Mouse (Mus musculus) embryonic stem cell, embryonic (primary cell): ENCODE measurements around the gene Strn4.

Source experiments
- CTCF ChIA-PET, 4 experiments: fragments of 300-600 bp in 2 of 4; fragments of 350-600 bp in 2 of 4; sonication (Branson Sonifier 250); formaldehyde crosslinking; loops; one replicate each; lab custom pipeline; 2022; ENCODE audit warnings: inconsistent platforms in 2 of 4; lab: Charles Lee
- POLR2A ChIA-PET, 4 experiments: fragments of 300-600 bp in 2 of 4; fragments of 350-600 bp in 2 of 4; sonication (Branson Sonifier 250); formaldehyde crosslinking; loops; one replicate each; lab custom pipeline; 2022; ENCODE audit warnings: antibody characterized with exemption in 4 of 4, inconsistent platforms in 1 of 4; lab: Charles Lee

Strn4 gene

DNA sequence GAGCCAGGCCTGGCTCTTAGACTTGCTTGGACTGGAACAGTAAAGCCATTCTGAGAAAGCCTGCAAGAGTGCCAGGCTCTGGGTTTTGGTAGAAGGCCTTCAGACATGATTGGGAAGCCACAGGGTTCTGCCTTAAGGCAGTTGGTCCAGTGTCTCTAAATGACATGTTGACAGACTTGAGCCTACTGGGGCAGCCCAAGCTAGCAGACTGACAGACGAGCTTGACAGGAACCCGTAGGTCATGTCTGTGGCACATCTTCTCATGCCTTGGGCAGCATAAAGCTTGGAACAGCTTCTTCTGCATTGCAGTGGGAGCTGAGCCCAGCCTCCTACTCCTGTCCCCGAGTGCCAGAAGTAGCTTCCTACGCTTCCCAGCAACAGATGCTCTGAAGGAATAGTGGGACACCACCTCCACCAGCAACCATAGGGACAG is 6.0 kb downstream of the Strn4 start:
- ChIA-PET CTCF (interaction anchor here in 2 of 4 experiments (0.6 to 2.3 kb wide), 5 partner anchors 11 to 32 kb away, joined by 3 to 6 read pairs (median 3); no protein-coding TSS in a partner anchor), POLR2A (interaction anchor here in 3 of 4 experiments (0.6 to 3.4 kb wide), 7 partner anchors 9 to 132 kb away, joined by 3 to 12 read pairs (median 4); no protein-coding TSS in a partner anchor)

DNA sequence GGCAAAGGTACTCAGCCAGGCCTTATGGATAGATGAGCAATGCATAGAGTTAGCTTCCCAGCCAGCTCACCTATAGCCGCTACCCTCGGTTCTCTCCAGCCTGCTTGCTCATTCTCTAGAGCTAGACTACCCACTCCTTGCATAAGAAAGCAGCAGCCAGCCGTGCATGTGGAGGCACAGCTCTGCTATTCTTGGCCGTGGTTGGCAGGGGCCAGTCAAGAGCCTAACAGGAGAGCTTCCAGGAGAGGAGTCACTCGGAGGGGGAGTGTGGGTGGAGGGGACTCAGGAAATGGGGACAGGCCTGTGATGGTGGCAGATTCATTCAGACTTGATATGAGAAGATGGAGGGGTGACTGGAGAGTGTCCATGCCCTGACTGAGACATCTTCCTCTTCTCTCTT is 8.0 kb downstream of the Strn4 start:
- CTCF ChIA-PET, result interaction anchor here in 1 of 4 experiments (1.2 to 1.3 kb wide), 2 partner anchors 11 to 18 kb away, joined by 3 read pairs; no protein-coding TSS in a partner anchor
- POLR2A ChIA-PET, result interaction anchor here in 3 of 4 experiments (0.6 to 3.4 kb wide), 4 partner anchors 13 to 229 kb away, joined by 4 to 9 read pairs (median 6); partner anchors contain the start of gene Prkd2 (in 1 of the 3)

DNA sequence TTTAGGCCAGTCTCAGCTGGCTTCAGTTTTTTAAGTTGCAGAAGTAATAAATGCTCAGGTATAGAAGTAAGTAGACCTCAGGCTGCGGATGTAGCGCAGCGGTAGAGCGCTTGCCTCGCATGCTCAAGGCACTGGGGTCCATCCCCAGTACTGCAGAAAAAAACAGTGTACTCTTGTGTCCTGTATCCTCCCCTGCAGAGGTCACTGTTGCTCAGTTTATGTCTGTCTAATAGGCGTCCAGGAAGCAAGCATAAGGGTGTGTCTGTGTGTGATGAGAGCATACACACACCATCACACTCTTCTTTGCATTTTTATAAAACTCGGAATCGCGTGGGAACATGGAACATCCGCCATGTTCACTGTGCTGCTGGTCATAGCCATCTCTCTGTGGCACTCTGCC is 10.1 kb downstream of the Strn4 start:
- CTCF ChIA-PET, result interaction anchor here in 2 of 4 experiments (0.7 to 1.2 kb wide), 3 partner anchors 15 to 66 kb away, joined by 3 to 5 read pairs (median 3); partner anchors contain the start of gene Gng8 (in 1 of the 2)
- POLR2A ChIA-PET, result interaction anchor here in 1 of 4 experiments (1.4 kb wide), 1 partner anchor 42 kb away, joined by 4 read pairs; no protein-coding TSS in a partner anchor

DNA sequence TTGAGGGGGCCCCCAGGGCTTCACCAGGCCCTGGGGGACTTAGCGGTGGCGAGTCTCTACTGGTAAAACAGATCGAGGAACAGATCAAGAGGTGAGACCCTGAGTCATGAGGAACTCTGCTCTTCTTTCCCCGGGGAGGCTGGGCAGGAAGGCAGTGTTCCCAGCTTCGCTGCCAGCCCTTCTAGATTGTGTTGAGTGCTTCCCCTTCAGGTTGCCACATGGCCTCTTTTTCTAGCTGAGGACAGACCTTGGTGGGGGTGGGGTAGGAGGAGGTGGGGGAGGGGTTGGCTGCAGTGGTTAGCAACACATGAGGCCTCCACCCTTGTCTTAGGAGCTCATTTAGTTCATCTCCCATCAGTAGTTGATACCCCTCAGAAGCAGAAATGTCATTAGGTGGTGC is 10.9 kb downstream of the Strn4 start:
- ChIA-PET POLR2A (interaction anchor here in 2 of 4 experiments (0.6 to 1.4 kb wide), 3 partner anchors 17 to 113 kb away, joined by 3 to 4 read pairs (median 3); no protein-coding TSS in a partner anchor), CTCF (interaction anchor here in 2 of 4 experiments (0.7 to 1.2 kb wide), 3 partner anchors 15 to 65 kb away, joined by 3 to 5 read pairs (median 3); partner anchors contain the start of gene Gng8 (in 1 of the 2))

DNA sequence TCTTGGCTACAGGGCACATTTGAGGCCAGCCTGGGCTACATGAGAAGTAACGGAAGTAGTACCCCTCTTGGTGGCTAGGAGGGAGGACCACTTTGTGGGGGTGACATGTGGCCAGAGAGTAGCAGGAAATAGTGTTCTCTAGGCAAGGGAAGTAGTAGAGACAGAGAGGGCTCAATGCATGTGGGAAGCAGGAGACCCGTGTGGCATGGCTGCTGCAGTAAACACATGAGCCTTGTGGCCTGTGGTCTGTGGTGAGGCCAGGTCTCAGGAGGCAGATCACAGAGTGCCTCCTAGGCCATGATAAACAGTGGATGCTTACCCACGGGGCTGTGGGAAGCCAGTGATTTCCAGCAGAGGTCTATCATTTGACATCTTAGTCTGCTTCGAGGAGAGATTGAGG is 11.6 kb downstream of the Strn4 start:
- ChIA-PET POLR2A (interaction anchor here in 3 of 4 experiments (0.6 to 1.4 kb wide), 3 partner anchors 44 to 121 kb away, joined by 3 to 4 read pairs (median 3); no protein-coding TSS in a partner anchor), CTCF (interaction anchor here in 1 of 4 experiments (1.2 kb wide), 1 partner anchor 16 kb away, joined by 5 read pairs; no protein-coding TSS in a partner anchor)

DNA sequence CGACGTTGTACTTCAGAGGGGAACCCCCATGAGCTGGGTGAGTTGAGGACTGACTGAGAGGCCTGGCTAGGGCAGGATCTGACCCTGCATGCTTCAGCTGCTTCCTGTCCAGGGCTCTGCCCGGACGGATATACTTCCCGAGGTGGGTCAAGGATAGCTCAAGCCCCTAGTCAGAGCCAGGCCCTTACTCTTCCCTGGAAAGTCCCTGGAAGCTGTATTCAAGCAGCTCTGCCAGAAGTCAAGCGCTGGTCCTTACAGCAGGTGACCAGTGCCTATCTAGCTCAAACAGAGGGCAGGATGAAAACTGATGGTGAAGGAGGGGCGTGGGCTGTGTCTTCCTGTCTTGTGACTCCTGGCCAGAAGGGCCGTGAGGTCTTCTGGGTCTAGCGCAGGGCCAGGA is 14.8 kb downstream of the Strn4 start:
- POLR2A ChIA-PET, result interaction anchor here in 2 of 4 experiments (0.7 to 1.7 kb wide), 10 partner anchors 9 to 544 kb away, joined by 3 to 6 read pairs (median 3); partner anchors contain the start of genes Ccdc9 (in 1 of the 2), Prkd2 (in 1 of the 2) and Slc1a5 (in 1 of the 2)
- CTCF ChIA-PET, result interaction anchor here in 2 of 4 experiments (1.1 to 1.6 kb wide), 3 partner anchors 12 to 23 kb away, joined by 3 to 10 read pairs (median 4); partner anchors contain the start of gene Prkd2 (in 1 of the 2)

DNA sequence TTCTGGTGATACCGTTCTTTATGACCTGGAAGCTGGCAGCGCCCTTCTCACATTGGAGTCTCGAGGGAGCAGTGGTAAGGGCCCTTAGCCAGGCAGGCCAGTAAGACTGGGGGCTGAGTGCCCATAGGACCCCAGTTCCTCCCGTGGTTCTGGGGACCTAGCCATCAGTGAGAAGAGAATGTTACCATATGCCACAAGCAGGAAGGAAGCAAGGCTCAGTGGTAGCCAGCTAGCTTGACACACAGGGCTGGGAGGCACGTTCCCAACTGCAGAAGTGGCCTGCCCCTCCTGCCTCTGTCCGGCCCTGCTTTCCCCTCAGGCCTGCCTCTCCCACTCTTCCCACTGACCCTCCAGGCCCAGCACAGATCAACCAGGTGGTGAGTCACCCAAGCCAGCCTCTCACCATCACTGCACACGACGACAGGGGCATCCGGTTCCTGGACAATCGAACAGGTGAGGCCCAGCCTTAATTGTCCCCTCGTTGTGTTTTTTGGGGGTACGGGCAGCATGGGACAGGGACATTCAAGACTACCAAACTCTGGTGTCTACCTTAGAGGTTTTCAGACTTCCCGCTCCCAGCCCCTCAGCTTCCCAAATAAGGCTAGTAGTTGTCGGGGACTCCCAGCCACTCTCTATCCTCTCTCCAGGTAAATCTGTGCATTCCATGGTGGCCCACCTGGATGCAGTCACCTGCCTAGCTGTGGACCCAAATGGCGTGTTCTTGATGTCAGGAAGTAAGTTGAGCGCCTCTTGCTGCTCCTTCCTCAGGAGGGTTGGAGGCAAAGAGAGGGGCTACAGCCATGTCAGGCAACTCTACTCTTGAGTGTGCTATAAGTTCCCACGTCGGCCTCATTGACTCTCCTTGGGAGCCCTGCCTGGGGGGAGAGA is 22.5 kb downstream of the Strn4 start:
- ChIA-PET POLR2A (interaction anchor here in 3 of 4 experiments (1.2 to 1.5 kb wide), 4 partner anchors 8 to 54 kb away, joined by 3 read pairs; no protein-coding TSS in a partner anchor), CTCF (interaction anchor here in 1 of 4 experiments (0.6 kb wide), 1 partner anchor 233 kb away, joined by 4 read pairs; no protein-coding TSS in a partner anchor)

DNA sequence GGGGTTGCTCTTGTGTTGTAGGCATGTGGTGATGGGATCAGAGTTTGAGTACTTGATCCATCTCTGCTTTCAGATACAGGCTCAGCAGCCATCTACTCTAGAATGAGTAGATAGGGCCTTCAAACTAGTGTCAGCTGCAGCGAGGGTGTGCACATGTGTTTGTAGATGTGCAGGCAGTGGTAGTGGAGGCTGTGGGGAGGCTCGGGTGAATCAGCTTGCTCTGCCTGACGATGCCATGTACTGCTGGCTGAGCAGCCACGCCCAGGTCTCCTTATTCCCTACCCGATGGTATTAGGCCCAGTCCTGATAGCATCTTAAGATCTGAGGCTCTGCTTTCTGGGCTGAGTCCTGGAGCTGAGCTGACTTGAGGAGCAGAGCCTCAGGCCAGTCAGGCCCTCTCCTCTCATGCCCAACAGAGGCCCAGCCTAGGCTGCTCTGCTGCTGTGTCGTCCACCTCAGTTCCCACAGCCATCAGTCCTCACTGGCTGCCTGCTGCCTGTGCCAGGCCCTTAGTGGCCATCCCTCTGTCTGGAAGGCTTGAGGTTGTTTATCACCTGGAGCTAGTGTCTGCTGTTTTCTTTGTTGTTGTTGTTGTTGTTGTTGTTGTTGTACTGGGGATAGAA is 23.2 kb downstream of the Strn4 start:
- POLR2A ChIA-PET, result interaction anchor here in 3 of 4 experiments (0.6 to 1.5 kb wide), 4 partner anchors 9 to 102 kb away, joined by 3 to 4 read pairs (median 3); no protein-coding TSS in a partner anchor

DNA sequence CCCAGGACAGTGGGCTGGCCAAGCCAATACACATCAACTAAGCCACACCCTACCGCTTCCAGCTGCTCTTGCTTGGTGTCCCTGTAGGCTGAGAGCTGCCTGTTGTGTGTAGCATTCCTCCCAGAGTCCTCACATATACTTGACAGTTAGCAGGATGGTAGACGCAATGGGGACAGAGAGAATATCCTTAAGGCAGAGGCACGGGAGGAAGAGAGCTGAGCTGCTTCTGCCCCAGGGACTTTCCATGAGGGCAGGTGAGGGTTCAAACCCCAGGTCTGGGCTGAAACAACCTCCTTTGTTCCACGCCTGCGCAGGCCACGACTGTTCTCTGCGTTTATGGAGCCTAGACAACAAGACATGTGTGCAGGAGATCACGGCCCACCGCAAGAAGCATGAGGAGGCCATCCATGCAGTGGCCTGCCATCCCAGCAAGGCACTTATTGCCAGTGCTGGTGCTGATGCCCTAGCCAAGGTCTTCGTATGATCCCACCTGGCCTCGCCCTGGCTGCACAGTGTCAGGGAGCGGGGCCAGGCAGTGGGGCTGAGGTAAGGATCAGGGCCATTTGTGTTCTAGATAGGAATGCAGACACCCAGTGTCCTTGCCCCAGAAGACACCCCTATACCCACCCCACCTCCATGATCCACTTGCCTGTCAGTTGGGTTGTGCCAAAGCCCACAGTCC is 23.9 kb downstream of the Strn4 start:
- ChIA-PET CTCF (interaction anchor here in 1 of 4 experiments (0.8 kb wide), 1 partner anchor 55 kb away, joined by 4 read pairs; no protein-coding TSS in a partner anchor), POLR2A (interaction anchor here in 3 of 4 experiments (0.6 to 1.5 kb wide), 4 partner anchors 9 to 102 kb away, joined by 3 to 4 read pairs (median 3); no protein-coding TSS in a partner anchor)

More for the DNA sequence above, 23.2 kb downstream of the Strn4 start:
- CTCF ChIA-PET, result interaction anchor here in 2 of 4 experiments (0.6 to 0.8 kb wide), 2 partner anchors 56 to 234 kb away, joined by 4 read pairs; no protein-coding TSS in a partner anchor

DNA sequence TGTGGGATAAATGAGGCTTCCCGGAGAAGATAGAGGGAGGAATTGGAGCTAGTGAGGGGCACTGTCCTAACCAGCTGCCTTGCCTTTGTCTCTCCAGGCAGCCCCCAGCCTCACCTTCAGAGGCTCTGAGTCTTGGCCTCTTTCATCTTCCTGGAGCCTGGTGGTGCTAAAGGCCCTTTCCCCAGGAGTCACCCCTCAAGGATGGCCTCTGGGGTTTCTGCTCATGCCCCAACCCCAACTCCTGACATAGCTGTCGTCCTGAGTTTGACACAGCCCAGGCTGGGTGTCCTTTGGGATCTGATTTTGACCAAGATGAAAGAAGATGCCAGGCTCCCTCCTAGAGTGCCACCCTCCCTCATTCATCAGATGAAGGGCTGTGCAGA is 24.4 kb downstream of the Strn4 start:
- CTCF ChIA-PET, result no interaction called here

DNA sequence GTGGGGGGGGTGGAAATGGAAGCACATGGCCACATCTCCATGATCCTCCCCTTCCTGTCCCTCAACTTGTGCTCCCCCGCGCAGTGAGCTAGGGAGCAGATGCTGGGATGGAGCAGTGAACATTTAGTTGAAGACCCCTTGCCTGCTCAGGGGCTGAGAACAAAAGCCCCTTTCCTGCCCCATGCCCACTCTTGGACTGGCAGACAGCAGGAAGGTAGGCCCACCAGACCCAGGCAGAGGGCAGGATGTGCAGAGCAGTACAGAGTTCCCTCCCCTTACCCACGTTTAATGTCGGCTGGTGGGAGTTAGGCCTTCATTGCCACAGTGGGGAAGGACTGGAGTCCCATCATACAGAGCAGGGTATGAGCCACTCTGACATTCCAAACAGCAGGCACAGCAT is 25.4 kb downstream of the Strn4 start:
- ChIA-PET CTCF (interaction anchor here in 2 of 4 experiments (1.0 to 2.6 kb wide), 2 partner anchors 33 to 51 kb away, joined by 3 to 5 read pairs; partner anchors contain the start of gene Gng8 (in 1 of the 2)), POLR2A (interaction anchor here in 2 of 4 experiments (0.7 to 2.3 kb wide), 4 partner anchors 13 to 46 kb away, joined by 3 to 8 read pairs (median 5); partner anchors contain the start of genes Fkrp (in 1 of the 2) and Strn4 (in 1 of the 2))

More for the DNA sequence above, 24.4 kb downstream of the Strn4 start:
- POLR2A ChIA-PET, result interaction anchor here in 1 of 4 experiments (1.5 kb wide), 1 partner anchor 10 kb away, joined by 3 read pairs; no protein-coding TSS in a partner anchor

DNA sequence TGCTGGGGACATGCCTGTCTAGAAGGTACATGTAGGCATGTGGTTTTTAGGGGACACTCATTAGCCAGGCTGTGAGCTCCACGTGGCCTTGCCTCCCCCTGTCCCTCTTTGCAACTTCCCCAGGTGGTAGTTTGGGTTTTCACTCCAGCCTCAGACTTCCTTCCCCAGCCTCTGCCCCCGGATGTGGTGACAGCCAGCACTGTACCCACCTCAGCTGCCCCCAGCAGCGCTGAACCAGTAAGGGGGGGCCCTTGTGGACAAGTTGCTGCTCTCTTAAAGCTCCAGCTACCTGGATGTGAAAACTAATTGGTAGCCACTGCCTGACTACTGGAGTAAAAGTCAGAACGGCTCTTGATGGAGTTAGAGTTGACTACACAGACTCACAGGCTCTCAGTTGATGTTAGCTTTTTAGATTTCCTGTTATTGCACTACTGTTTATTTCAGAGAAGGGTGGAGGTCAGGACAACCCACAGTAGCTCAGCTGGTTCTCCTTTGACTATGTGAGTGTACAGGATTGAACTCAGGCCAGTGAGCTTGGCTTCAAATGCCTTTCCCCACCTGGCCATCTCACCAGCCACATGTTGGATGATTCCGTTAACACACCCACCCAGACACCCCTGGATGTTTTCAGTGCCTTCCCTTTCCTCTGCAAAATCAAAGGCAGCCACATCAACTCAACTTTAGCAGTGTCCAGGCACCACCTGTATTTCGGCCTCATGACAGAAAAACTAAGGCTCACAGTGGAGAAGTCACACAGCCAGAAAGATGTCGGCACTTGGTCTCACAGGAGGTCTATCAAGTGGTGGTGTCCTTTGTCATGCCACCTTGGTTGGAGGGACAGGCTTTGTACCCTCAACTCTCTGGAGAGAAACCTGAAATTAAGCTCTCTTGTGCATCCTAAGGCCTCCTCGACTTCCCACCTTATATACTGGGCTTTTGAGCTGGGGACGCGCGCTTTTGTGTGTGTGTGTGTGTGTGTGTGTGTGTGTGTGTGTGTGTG is 26.2 kb downstream of the Strn4 start:
- ChIA-PET CTCF (interaction anchor here (0.5 to 2.6 kb wide), 18 partner anchors 11 to 379 kb away, joined by 3 to 7 read pairs (median 3); partner anchors contain the start of gene Gng8 (in 1 of the 4)), POLR2A (interaction anchor here (0.7 to 2.8 kb wide), 21 partner anchors 8 to 72 kb away, joined by 3 to 10 read pairs (median 4); partner anchors contain the start of genes Slc1a5 (in 2 of the 4), Strn4 (in 2 of the 4) and Fkrp (in 1 of the 4))

DNA sequence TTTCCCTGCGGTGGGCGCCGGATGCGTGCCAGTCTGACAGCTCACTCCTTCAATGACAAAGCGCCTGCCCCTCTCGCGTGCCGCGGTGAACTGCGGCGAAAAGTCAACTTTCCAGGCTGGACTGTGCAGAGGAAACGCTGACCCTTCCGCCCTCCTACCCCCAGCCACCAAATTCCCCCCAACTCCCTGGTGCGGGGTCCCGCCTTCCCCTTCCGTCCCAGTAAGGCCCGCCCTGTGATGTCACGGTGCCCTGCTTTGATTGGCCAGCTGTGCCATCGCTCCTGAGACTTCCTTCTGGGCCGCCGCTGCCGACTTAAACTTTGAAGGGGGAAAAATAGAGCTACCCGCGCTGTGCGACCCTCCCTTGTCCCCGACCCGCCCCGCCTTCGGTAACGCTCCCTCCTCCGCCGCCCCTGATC is 27.0 kb downstream of the Strn4 start, which contains the start of gene Prkd2:
Prkd2 (plus strand) TSS at position 258 of the 419 bp plus-strand sequence.
- POLR2A ChIA-PET, result interaction anchor here (0.6 to 2.8 kb wide), 20 partner anchors 9 to 181 kb away, joined by 3 to 10 read pairs (median 4); partner anchors contain the start of genes Slc1a5 (in 2 of the 4), Strn4 (in 2 of the 4) and Fkrp (in 1 of the 4)

DNA sequence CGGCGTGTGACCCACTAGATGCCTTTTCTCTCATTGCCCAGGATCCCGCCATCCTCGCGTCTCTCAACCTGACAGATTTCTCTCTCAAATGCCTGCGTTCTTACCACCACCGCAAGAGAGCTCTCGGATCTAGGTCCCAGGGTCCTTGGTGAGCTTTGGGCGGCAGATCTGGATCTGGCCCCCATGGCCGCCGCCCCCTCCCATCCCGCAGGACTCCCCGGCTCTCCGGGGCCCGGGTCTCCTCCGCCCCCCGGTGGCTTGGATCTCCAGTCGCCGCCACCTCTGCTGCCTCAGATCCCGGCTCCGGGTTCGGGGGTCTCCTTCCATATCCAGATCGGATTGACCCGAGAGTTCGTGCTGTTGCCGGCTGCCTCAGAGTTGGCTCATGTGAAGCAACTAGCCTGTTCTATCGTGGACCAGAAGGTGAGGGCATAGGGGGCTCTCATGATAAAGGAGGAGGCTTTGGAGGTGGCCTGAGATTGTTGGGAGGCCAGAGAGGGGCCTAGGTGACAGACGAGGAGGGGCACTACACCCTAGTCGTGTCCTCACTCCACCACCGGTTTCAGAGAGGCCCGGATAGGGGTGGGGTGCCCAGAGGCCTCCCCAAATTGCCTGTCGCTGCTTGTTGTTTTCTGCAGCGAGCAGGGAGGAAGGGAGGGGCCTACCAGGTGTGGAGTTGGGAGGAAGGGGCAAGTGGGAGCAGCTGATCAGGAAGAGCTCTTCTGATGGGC is 27.9 kb downstream of the Strn4 start:
- ChIA-PET CTCF (interaction anchor here in 3 of 4 experiments (0.6 to 2.6 kb wide), 4 partner anchors 11 to 31 kb away, joined by 3 to 7 read pairs (median 6); no protein-coding TSS in a partner anchor), POLR2A (interaction anchor here in 2 of 4 experiments (0.6 to 2.8 kb wide), 12 partner anchors 9 to 212 kb away, joined by 3 to 10 read pairs (median 4); partner anchors contain the start of gene Strn4 (in 1 of the 2))

More for the DNA sequence above, 27.0 kb downstream of the Strn4 start, which contains the start of gene Prkd2:
- CTCF ChIA-PET, result interaction anchor here (0.5 to 2.6 kb wide), 19 partner anchors 12 to 466 kb away, joined by 3 to 7 read pairs (median 3); partner anchors contain the start of gene Gng8 (in 1 of the 4)
